Mouse (Mus musculus) thymus, postnatal 14 days (tissue): ENCODE data around the gene Ino80b.

Experiments used
- DNase-seq: peaks from one replicate; pipeline ENCODE4 v3.0.0; 2021

The Ino80b gene

GRCm38 (mm10) chr6:83116373-83117164, 8.7 kb downstream of the Ino80b start:
- DNase-seq, result no peak

- DNase-seq, result peak; percentile 52
Observed at GRCm38 (mm10) chr6:83115682-83116372, 9.4 kb downstream of the Ino80b start.

- peak; percentile 95 for DNase-seq
Observed at GRCm38 (mm10) chr6:83115011-83115671, 10.1 kb downstream of the Ino80b start, which contains the start of gene Mogs. Mogs (plus strand) TSS chr6:83115496.

- no peak for DNase-seq
Observed at GRCm38 (mm10) chr6:83111510-83112136, 13.6 kb downstream of the Ino80b start.

GRCm38 (mm10) chr6:83108762-83109668, 16.2 kb downstream of the Ino80b start, which contains the start of gene Mrpl53:
Mrpl53 (plus strand) TSS chr6:83109040.
- DNase-seq, result peak; percentile 77

- DNase-seq, result peak; percentile 87
Observed at GRCm38 (mm10) chr6:83107566-83108400, 17.4 kb downstream of the Ino80b start.

- DNase-seq, result no peak
Observed at GRCm38 (mm10) chr6:83104158-83104557, 21.1 kb downstream of the Ino80b start.

GRCm38 (mm10) chr6:83103130-83103650, 22.0 kb downstream of the Ino80b start:
- DNase-seq, result no peak

- DNase-seq, result peak; percentile 86
Observed at GRCm38 (mm10) chr6:83101688-83102556, 23.3 kb downstream of the Ino80b start.

GRCm38 (mm10) chr6:83101316-83101687, 23.9 kb downstream of the Ino80b start, which contains the start of the genes Ccdc142 and Gm42688:
Ccdc142 (plus strand) TSS chr6:83101601.
Gm42688 (plus strand) TSS chr6:83101617.
- DNase-seq, result peak; percentile 95

GRCm38 (mm10) chr6:83098411-83098810, 26.8 kb downstream of the Ino80b start:
- no peak for DNase-seq

- peak; percentile 59 for DNase-seq
Observed at GRCm38 (mm10) chr6:83095968-83096367, 29.3 kb downstream of the Ino80b start.

- DNase-seq, result no peak
Observed at GRCm38 (mm10) chr6:83092416-83093127, 32.7 kb downstream of the Ino80b start.

- DNase-seq, result no peak
Observed at GRCm38 (mm10) chr6:83087926-83088260, 37.3 kb downstream of the Ino80b start.

GRCm38 (mm10) chr6:83087205-83087925, 37.9 kb downstream of the Ino80b start:
- no peak for DNase-seq

GRCm38 (mm10) chr6:83086121-83087035, 38.9 kb downstream of the Ino80b start, which contains the start of gene Lbx2:
Lbx2 (plus strand) TSS chr6:83086367.
- DNase-seq, result peak; percentile 54

GRCm38 (mm10) chr6:83084477-83084876, 40.8 kb downstream of the Ino80b start:
- no peak for DNase-seq
